Mouse (Mus musculus): ENCODE data around the gene Smad6.

The Smad6 gene

GRCm38 (mm10) chr9:64021853-64022561 is at the start of gene Smad6:
Gene Smad6 (minus strand): TSS chr9:64022059.
- DNase-seq = no peak

GRCm38 (mm10) chr9:64070674-64071073 is 48.8 kb upstream of the Smad6 start:
- DNase-seq = no peak

- DNase-seq = no peak
Measured at GRCm38 (mm10) chr9:64069131-64069530, 47.3 kb upstream of the Smad6 start.

GRCm38 (mm10) chr9:64068571-64068970 is 46.7 kb upstream of the Smad6 start:
- DNase-seq = no peak

- DNase-seq = no peak
Measured at GRCm38 (mm10) chr9:64067787-64068186, 45.9 kb upstream of the Smad6 start.

- no peak for DNase-seq
Measured at GRCm38 (mm10) chr9:64060033-64060539, 38.2 kb upstream of the Smad6 start.

GRCm38 (mm10) chr9:64057903-64058650 is 36.2 kb upstream of the Smad6 start:
- no peak for DNase-seq

GRCm38 (mm10) chr9:64055162-64055561 is 33.3 kb upstream of the Smad6 start:
- DNase-seq = no peak

GRCm38 (mm10) chr9:64053786-64054185 is 31.9 kb upstream of the Smad6 start:
- no peak for DNase-seq

GRCm38 (mm10) chr9:64051241-64051640 is 29.4 kb upstream of the Smad6 start:
- no peak for DNase-seq

GRCm38 (mm10) chr9:64050513-64051065 is 28.7 kb upstream of the Smad6 start:
- no peak for DNase-seq

GRCm38 (mm10) chr9:64049471-64050380 is 27.9 kb upstream of the Smad6 start:
- DNase-seq = peak; percentile 16

- no peak for DNase-seq
Measured at GRCm38 (mm10) chr9:64045117-64045890, 23.4 kb upstream of the Smad6 start.

GRCm38 (mm10) chr9:64044343-64044742 is 22.5 kb upstream of the Smad6 start:
- DNase-seq = no peak

GRCm38 (mm10) chr9:64042911-64043310 is 21.1 kb upstream of the Smad6 start:
- no peak for DNase-seq

- DNase-seq = no peak
Measured at GRCm38 (mm10) chr9:64042216-64042615, 20.4 kb upstream of the Smad6 start.

- no peak for DNase-seq
Measured at GRCm38 (mm10) chr9:64029908-64030631, 8.2 kb upstream of the Smad6 start.

GRCm38 (mm10) chr9:64025565-64025964 is 3.7 kb upstream of the Smad6 start:
- no peak for DNase-seq

GRCm38 (mm10) chr9:64024976-64025375 is 3.1 kb upstream of the Smad6 start:
- DNase-seq = no peak

GRCm38 (mm10) chr9:64022562-64023366 is 905 bp upstream of the Smad6 start:
- peak; percentile 35 for DNase-seq

Measured in cerebellum, adult 11 months (tissue).